Mouse (Mus musculus) right cerebral cortex, adult 2 months (tissue): ENCODE measurements around the gene Ugt1a6a.
"Not testable (repeated sequence)": the region's sequence is repeated elsewhere in the genome, so short reads cannot be mapped to it uniquely, and the experiment has no call there.

ENCODE experiments used
- DNase-seq, 2 experiments: peaks; one replicate each; pipeline ENCODE4 v3.0.0; 2021 to 2022; ENCODE audit warnings: low spot score in 2 of 2

Ugt1a6a gene

DNA sequence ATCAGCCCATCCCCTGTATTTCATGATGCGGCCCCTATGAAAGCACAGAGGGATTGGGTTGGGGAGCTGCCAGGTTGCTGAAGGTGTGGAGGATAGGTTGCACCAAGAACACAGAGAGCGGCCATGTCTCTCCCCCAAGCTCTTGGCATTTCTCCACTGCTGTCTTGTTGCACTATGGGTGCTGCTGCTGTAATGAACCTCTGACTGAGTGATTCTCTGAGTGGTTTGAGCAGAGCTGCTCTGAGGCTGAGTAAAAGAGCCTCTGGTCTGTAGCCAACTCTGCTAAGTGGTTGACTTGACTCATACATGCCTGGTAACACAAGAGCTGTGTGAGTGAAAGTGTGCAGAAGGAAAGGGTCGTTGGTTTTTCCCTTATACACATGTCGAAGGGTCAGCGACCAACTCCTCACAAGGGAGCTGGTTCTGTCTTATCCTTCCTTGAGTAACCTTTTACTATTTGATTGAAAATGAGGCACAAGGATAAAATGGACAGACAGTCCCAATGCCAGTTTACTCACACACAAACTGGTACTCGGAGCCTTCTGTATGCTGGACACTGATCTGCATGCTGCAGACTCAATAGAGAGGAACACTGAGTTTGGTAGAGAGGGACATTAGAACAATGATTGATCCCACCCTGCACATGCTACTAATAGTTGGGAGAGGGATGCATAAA is 758 bp downstream of the Ugt1a6a start:
- not testable (repeated sequence) for DNase-seq

GRCm38 (mm10) chr1:88136646-88137045 is 2.0 kb downstream of the Ugt1a6a start:
- DNase-seq, result no peak

DNA sequence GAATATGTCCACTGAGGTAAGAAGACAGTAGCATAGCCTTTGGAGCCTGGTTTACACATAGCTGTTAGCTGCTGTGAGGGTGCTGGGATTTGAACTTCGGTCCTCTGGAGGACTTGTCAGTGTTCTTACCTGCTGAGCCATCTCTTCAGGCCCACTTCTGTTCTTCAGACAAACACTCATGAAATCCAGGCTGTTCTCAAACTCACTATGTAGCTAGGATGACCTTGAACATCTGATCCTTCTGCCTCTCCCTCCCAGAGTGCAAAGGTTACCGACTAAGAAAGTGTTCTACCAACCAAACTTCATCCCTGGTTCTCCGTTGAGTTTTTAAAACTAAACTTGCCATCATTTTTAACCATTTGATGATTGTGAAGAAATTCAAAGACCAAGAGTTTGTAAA is 2.7 kb downstream of the Ugt1a6a start:
- DNase-seq, result no peak

DNA sequence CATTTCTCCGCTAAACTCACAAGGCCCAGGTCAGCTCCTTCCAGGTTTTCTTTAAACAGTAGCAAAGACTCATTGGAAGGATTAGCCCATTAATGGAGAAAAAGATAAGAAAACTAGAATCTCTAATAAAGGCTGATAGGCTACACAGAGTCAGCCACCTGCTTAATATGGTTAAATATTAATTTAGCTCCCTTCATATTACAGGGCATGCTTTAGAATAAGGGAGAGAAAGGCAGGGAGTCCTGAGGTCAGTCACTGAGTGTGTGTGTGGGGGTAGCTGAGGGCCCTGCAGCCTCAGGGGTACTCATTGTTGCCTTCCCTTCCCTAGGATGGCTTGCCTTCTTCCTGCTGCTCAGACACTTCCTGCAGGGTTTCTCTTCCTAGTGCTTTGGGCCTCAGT is 3.5 kb downstream of the Ugt1a6a start:
- no peak for DNase-seq

DNA sequence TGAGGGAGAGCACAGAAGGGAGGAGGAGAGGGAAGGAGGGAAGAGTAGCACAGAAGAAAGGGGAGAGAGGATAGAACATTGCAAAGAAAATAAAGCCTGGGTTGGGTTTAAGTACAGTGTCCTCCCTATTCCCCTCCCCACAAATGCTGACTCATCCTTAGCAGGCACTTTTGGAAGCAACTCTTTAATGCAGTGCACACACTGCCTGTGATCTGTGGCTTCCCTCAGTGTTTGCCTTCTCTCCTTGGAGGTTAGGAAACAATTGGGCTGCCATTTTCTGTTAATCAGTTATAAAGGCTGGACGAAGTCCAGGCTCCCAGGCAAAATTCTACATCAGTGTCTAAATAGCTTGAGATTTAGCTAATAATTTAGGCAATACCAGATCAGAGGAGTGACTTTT is 5.9 kb downstream of the Ugt1a6a start:
- DNase-seq, result not testable (repeated sequence)

DNA sequence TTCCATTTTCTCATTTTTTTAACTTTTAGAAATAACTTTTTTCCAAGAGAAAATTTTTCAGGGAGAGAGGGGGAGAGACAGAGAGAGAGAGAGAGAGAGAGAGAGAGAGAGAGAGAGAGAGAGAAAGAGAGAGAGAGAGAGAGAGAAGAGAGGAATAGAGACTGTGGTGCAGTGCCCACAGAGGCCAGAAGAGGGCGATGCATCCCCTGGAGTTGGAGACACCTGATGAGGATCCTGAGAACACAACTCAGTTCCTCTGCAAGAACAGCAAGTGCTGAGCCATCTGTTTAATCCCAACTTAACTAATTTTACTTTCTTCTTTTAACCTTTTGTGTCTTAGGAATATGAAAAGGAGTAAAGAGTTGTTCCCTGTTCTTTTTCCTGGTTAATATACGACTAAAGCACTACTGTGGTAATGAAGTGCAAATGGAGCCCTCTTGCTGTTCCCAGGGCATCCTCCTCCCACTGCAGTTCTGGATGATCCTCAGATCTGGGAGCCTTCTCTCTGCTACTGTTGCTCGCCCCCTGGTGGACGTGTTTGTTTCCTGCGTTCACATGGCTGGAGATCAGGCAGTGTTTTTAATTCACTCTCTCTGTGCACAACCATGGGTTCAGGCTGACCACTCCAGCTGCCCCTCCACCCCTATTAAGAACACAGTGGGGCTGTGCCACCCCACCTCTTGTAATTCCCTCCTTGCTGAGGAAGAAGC is 9.5 kb downstream of the Ugt1a6a start:
- DNase-seq, result peak; percentile 20 to 26

DNA sequence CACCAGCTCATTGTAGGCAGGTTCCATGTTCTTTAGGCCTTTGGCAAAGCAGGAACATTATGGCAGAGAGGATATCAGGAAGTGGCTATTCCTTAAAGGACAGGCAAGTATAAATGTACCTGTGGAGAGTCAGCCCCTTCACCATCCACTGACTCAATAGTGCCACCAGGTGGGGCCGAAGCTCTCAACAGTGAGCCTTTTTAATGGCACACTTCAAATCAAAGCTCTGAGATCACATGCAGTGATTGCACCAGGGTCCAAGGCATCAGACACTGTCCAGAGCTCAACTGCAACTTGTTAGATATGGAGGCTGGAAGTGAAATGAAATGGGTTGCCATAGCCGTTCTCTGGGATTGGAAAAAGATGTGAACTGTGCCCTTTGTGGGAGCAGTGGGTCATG is 10.7 kb downstream of the Ugt1a6a start:
- not testable (repeated sequence) for DNase-seq

DNA sequence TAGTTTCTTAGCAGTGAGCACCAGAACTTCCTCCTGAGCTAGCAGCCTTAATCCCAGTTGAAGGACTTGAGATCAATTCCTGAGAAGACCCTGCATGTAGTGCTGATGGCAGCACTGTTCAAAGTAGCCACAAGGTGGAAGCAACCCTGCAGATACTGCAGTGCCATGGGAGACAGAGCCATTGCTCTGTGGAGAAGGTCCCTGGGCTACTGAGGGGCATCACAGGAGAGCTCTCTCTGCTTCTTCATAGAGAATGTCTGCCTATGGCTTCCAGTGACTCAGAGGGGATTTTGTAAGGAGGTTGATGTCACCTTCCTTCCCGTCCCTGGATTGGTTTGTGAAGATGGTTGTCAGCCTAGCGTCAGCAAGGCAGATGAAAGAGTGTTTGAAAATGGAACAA is 15.5 kb downstream of the Ugt1a6a start:
- DNase-seq, result peak in 1 of 2 experiments; percentile 4

DNA sequence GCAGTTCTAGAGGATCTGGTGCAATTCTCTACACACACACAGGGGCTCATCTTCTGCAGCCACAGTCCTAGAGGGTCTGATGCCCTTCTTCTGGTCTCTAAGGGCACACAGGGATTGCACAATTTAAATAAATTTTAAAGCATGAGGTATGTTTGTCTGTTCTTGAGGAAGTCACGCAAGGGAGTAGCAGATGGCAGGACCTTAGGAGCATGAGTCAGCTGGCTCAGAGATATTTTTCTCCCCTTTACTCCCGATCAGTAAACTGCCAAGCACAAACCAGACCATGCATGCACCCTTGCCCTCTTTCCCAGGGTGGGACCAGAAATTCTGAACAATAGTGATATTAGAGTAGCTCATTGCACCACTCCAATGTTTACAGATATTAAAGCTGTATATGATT is 23.8 kb downstream of the Ugt1a6a start:
- no peak for DNase-seq

DNA sequence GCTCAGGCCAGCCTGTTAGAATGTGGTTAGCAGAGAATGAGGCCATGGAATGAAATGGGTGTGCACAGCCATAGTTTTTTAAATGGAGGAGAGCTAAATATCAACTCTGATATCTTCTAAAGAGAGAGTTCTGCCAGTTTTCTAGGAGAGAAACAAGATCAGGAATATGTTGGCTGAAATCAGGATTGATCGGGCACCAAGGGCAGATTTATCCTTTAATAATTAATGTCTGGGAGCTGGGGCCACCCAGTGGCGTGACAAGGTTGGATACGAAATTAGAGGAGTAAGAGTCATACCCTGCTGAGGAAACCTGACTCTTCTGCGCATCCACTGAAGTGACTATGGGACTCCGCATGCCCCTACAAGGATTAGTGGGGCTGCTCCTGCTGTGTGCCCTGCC is 31.1 kb downstream of the Ugt1a6a start, which contains the start of gene Ugt1a5:
Gene Ugt1a5, plus strand, starts transcription at position 302 of the 400 bp plus-strand sequence.
- DNase-seq, result no peak

GRCm38 (mm10) chr1:88172190-88172589 is 37.6 kb downstream of the Ugt1a6a start:
- not testable (repeated sequence) for DNase-seq

GRCm38 (mm10) chr1:88179657-88180056 is 45.0 kb downstream of the Ugt1a6a start:
- DNase-seq, result no peak

GRCm38 (mm10) chr1:88186325-88186935 is 51.8 kb downstream of the Ugt1a6a start:
- no peak for DNase-seq

DNA sequence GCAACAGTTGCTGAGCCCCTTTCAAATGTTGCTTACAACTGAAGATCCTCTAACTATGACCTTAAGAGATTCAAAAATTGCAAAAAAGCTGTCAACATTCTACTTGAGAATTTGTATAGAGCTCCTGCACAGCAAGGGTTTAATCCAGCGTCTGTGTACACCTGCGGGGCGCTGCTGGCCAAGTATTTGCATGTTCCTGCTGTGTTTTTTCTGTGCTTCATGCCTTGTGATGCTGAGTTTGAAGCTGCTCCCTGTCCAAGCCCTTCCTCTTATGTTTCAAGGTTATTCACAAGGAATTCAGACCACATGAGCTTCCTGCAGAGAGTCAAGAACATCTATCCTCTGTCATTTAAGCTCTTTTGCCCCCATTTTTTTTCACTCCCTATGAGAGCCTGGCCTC is 57.5 kb downstream of the Ugt1a6a start:
- DNase-seq, result no peak

- DNase-seq, result no peak
Measured at GRCm38 (mm10) chr1:88195687-88196086, 61.1 kb downstream of the Ugt1a6a start.

- DNase-seq, result no peak
Measured at GRCm38 (mm10) chr1:88197443-88197842, 62.8 kb downstream of the Ugt1a6a start.

DNA sequence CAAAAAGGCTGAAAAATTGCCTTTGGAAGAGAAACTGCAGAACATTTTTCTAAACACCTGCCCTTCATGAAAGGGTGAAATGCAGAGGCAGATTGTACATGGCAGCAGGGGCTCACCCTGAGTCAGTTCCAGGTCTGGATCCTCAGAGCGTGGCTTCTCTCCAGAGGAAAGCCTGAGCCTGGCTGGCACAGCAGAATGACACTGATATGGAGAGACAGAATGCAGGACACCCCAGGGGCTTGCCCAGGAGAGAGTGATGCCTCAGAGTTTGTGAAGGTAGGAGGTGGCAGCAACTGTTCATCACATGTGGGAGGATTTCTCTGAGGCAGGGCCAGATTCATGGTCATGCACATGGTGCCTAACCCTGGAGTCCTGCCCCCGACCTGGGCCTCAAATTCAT is 65.4 kb downstream of the Ugt1a6a start:
- no peak for DNase-seq

GRCm38 (mm10) chr1:88200456-88200855 is 65.8 kb downstream of the Ugt1a6a start, which contains the start of gene Ugt1a2:
TSS of gene Ugt1a2 (plus strand) at chr1:88200601.
- DNase-seq, result no peak

DNA sequence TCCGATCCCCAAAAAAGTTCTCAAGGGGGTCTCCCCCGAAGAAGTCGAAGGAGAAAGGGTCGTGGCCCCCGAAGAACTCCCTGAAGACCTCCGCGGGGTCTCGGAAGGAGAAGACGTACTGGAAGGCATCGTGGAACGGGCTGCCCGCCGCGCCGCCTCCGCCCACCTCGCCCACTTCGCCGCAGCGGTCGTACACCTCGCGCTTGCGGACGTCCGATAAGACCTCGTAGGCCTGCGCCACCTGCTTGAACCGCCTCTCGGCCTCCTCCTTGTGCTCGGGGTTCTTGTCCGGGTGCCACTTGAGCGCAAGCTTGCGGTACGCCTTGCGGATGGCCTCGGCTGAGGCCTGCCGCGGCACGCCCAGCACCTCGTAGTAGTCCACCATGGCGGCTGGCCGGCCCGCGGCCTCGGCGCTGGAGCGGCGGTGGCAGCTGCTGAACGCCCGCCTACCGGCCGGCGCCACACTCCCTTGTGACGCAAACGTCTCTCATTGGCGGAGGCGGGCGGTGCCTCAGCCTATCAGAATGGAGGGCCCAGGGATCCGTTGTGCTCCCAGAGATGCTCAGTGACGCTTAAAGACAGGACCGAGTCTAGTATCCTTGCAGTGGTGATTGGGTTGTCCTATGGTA is 70.8 kb downstream of the Ugt1a6a start, which contains the start of gene Dnajb3:
Gene Dnajb3, minus strand, starts transcription at position 489 of the 629 bp plus-strand sequence.
- DNase-seq, result peak; percentile 83 to 85

DNA sequence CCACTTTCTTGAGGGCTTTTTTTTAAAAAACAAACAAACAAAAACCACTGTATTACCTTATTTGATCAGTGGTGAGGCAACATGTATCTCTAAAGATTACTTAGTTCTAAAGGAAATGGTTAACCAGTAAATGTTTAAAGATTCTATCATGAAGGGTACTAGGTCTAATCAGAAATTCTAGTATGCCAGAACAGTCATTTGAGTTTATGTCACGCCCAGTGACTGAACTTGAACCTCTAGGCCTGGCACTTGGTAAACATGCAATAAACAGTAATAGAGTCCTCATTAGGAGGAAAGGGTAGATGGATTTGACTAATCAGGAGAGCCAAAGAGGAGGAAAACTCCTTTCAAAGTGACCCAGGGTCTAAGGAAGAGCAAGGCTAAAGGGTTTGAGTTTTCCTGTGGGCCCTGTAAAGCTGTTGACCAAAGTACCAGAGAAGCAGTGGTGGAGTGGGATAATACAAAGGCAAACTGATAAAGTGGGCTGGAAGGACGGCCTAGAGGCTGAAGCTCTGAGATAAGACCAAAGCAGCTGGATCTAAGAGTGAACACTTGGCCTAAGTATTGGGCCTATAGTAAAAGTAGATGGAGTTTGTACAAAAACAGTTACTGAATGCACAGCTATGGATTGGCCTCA is 72.4 kb downstream of the Ugt1a6a start:
- DNase-seq, result no peak

- no peak for DNase-seq
Measured at GRCm38 (mm10) chr1:88211812-88212211, 77.2 kb downstream of the Ugt1a6a start, which contains the start of gene Ugt1a1. TSS of gene Ugt1a1 (plus strand) at chr1:88211959.
